Mouse (Mus musculus) T-helper 1 cell (primary cell): ENCODE data around the gene Mlc1.

Experiments
- in situ Hi-C: fragments of 300-600 bp; cut with MboI, MseI; formaldehyde crosslinking; loops from one replicate; pipeline ENCODE4 v1.15.1; 2025; ENCODE audit warnings: high pct_unique_total_duplicates

Gene Mlc1

GRCm38 (mm10) chr15:88978281-88979137 is at the start of gene Mlc1:
TSS of gene Mlc1 (minus strand) at chr15:88979007.
- in situ Hi-C loops: no loop called here

GRCm38 (mm10) chr15:89020492-89020891 is 41.7 kb upstream of the Mlc1 start:
- in situ Hi-C loops: no loop called here

- in situ Hi-C loops: no loop called here
Measured at GRCm38 (mm10) chr15:89020085-89020484, 41.3 kb upstream of the Mlc1 start.

- in situ Hi-C loops: no loop called here
Measured at GRCm38 (mm10) chr15:89016722-89017121, 37.9 kb upstream of the Mlc1 start.

GRCm38 (mm10) chr15:89007781-89008180 is 29.0 kb upstream of the Mlc1 start:
- in situ Hi-C loops: no loop called here

- in situ Hi-C loops: no loop called here
Measured at GRCm38 (mm10) chr15:89007002-89007401, 28.2 kb upstream of the Mlc1 start.

- in situ Hi-C loops: no loop called here
Measured at GRCm38 (mm10) chr15:89001245-89001644, 22.4 kb upstream of the Mlc1 start.

- in situ Hi-C loops: no loop called here
Measured at GRCm38 (mm10) chr15:89000367-89000766, 21.6 kb upstream of the Mlc1 start.

- in situ Hi-C loops: no loop called here
Measured at GRCm38 (mm10) chr15:88999124-88999523, 20.3 kb upstream of the Mlc1 start.

- in situ Hi-C loops: no loop called here
Measured at GRCm38 (mm10) chr15:88998636-88999035, 19.8 kb upstream of the Mlc1 start.

- in situ Hi-C loops: no loop called here
Measured at GRCm38 (mm10) chr15:88989236-88989635, 10.4 kb upstream of the Mlc1 start.

- in situ Hi-C loops: no loop called here
Measured at GRCm38 (mm10) chr15:88982534-88983079, 3.8 kb upstream of the Mlc1 start, which contains the start of gene Mov10l1. TSS of gene Mov10l1 (plus strand) at chr15:88982909.

GRCm38 (mm10) chr15:88979138-88979446 is 285 bp upstream of the Mlc1 start:
- in situ Hi-C loops: no loop called here

GRCm38 (mm10) chr15:88972300-88972699 is 6.5 kb downstream of the Mlc1 start:
- in situ Hi-C loops: no loop called here

GRCm38 (mm10) chr15:88964070-88964578 is 14.7 kb downstream of the Mlc1 start:
- in situ Hi-C loops: loop anchor here (10.0 kb wide), 1 partner anchor 1621 kb away; no protein-coding TSS in a partner anchor

- in situ Hi-C loops: no loop called here
Measured at GRCm38 (mm10) chr15:88957522-88957921, 21.3 kb downstream of the Mlc1 start.

- in situ Hi-C loops: no loop called here
Measured at GRCm38 (mm10) chr15:88955342-88955741, 23.5 kb downstream of the Mlc1 start.

- in situ Hi-C loops: no loop called here
Measured at GRCm38 (mm10) chr15:88954368-88955072, 24.3 kb downstream of the Mlc1 start, which contains the start of gene Ttll8. TSS of gene Ttll8 (minus strand) at chr15:88954418.

- in situ Hi-C loops: no loop called here
Measured at GRCm38 (mm10) chr15:88951246-88951645, 27.6 kb downstream of the Mlc1 start.

GRCm38 (mm10) chr15:88946851-88947250 is 32.0 kb downstream of the Mlc1 start:
- in situ Hi-C loops: no loop called here

GRCm38 (mm10) chr15:88943896-88944551 is 34.8 kb downstream of the Mlc1 start:
- in situ Hi-C loops: no loop called here

GRCm38 (mm10) chr15:88942783-88943182 is 36.0 kb downstream of the Mlc1 start:
- in situ Hi-C loops: no loop called here
